Mouse (Mus musculus) spleen, adult 10 weeks (tissue): ENCODE measurements around the gene Psme2b. TPM values are rescaled to one million over a fixed set of nuclear protein-coding genes. Genes with fewer than 3 reads are reported as not detected.

Experiments
- polyA plus RNA-seq: library from polyadenylated mRNA; stranded (reverse); fragments of 350-450 nt; fragmentation: Illumina TruSeq; extraction: RNeasy Lipid Tissue Mini Kit (QIAGEN cat#74804); gene quantifications from one replicate; pipeline ENCODE4 v1.2.3, GENCODE M21; 2015; ENCODE audit warnings: low replicate concordance; ENCODE audit not compliant: insufficient read depth

The Psme2b gene
- polyA plus RNA-seq: 66.3 TPM

DNA sequence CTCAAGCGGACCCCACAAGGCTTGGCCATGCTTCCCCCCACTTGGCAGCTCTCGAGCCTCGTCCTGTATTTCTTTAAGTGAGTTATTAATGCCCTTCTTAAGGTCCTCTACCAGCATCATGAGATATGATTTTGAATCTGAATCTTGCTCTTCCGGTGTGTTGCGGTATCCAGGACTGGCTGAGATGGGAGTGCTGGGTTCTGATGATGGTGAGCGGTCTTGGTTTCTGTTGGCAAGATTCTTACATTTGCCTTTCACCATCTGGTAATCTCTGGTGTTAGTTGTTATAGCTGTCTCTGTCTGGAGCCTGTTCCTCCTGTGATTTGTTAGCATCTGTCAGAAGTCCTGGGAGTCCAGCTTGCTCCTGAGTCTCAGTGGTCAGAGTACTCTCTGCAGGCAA lies at the start of gene Psme2b:
Gene Psme2b, minus strand, starts transcription at position 101 of the 400 bp plus-strand sequence.

DNA sequence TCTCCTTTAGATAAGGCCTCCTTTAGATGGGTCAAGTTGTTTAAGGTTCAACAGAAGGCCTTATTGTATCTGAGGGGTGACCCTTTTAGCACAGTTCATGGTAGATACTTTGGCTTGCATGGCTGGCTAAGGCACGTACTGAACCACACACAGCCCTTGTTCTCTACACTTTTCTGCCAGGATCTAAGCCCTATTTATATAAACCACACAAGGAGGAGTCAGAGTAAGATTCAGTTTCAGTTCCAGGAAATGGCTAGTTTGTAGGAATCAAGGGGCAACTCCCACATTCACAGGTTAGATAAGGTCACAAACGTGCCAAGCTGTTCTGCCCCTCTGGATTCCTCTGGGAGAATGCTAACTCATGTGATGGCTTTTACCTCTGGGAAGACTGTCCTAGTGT lies 48.0 kb upstream of the Psme2b start, which contains the start of gene Tgtp1:
Gene Tgtp1, minus strand, starts transcription at position 155 of the 400 bp plus-strand sequence.

DNA sequence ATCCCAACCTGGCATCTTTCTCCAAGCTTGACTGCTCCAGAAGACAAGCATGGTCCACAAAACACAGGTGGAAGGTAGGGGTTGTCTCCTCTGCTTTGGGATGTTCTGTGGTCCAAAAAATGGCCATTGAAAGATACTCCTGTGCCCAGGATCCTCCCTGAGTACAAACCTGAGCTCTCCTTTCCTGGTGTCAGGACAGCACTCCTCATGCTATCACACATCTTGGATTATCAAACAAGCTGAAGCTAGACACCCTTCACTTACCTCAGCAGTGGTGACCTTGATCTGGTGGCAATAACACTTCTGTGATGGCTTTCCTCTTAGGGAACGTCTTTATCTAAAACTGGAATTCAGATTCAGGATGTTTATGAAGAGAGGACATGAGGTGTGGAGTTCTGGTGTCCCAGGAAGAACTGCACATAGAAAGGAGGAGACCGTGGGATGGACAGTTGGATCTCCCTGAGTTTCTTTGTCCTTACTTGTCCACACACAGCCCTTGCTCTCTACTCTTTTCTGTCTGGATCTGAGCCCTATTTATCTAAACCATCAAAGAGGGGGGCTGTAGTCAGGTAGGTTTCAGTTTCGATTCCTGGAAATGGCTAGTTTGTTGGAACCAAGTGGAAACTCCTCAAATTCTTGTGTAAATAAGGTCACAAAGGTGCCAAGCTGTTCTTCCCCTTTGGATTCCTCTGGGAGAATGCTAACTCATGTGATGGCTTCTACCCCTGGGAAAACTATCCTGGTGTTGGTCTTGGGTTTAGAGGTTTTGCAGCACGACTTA lies 45.9 kb upstream of the Psme2b start, which contains the start of gene Gm12185:
Gene Gm12185, minus strand, starts transcription at position 487 of the 781 bp plus-strand sequence.

DNA sequence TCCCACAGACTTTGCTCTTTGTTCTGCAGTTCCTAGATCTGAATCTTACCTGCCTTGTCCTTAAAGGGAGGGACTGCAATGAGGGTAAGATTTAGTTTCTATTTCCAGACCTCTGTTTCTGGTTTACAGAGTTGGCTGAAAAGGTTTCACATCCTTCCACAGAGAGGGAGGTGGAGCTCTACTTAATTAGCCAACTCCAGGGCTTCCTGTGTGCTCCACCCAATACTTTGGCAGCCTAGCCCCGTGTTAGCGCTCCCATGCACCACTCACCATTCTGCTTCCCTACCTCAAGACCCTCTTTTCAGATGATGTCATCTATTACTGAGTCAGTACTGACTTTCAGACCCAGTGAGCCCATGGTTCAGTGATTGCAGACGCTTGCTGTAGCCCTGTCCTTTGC lies 33.3 kb upstream of the Psme2b start, which contains the start of gene 9930111J21Rik1:
Gene 9930111J21Rik1, minus strand, starts transcription at position 148 of the 400 bp plus-strand sequence.

DNA sequence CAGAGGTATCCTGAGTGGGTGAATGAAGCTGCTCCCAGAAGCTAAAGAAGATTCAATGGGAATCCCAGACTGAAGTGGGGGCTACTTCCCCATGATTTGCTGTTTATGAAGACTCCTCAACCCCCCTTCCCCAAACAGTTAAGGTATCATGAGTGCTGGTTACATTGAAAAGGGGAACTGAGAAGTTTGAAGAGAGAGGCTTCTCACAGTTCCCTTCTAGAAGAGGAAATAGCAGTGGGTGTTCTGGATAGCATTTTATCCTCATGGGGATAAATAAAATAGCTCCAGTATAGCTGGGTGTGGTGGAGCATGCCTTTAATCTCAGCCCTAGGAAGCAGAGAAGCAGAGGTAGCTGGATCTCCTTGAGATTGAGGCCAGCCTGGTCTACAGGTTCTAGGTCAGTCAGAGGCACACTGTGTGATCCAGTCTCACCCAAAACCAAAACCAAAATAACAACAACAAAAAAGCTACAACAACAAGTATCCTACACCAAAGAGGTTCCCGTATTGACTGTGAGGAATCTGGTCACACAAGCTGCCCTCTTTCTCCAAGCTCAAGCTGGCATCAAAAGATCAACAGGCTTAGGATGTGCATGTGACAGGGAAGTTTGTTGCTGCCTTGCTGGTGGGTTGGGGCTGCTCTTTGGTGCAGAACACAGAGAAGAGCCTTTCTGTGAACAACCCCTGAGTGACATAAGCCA lies 32.4 kb upstream of the Psme2b start, which contains the start of gene Olfr56:
Gene Olfr56, plus strand, starts transcription at position 650 of the 700 bp plus-strand sequence.

DNA sequence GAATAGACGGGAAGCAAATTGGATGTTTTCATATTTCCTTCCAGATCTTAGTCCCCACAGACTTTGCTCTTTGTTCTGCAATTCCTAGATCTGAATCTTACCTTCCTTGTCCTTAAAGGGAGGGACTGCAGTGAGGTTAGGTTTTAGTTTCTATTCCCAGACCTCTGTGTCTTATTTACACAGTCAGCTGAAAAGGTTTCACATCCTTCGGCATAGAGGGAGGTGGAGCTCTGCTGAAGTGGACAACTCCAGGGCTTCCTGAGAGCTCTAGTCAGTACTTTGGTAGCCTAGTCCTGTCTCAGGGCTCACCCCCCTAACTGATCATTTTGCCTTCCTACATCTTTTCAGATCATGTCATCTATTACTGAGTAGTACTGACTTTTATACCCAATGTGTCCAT lies 44.0 kb downstream of the Psme2b start, which contains the start of gene Gm5431:
Gene Gm5431, minus strand, starts transcription at position 194 of the 400 bp plus-strand sequence.

Other genes with a start within 250 kb of the Psme2b start
- 1,423 TPM for gene Rack1, start 145.9 kb downstream of the Psme2b start, polyA plus RNA-seq
- 21.0 TPM for gene Trim41, start 128.8 kb downstream of the Psme2b start, polyA plus RNA-seq
- gene Trim7, start 120.0 kb downstream of the Psme2b start, polyA plus RNA-seq: 95.2 TPM
- 4.8 TPM for gene Gm12184, start 119.5 kb downstream of the Psme2b start, polyA plus RNA-seq
- gene Irgm1, start 74.5 kb downstream of the Psme2b start, polyA plus RNA-seq: 119 TPM
- gene Gm5431, start 44.0 kb downstream of the Psme2b start, polyA plus RNA-seq: 7.3 TPM
- 1.4 TPM for gene Olfr56, start 32.7 kb upstream of the Psme2b start, polyA plus RNA-seq
- 82.8 TPM for gene 9930111J21Rik1, start 33.2 kb upstream of the Psme2b start, polyA plus RNA-seq
- 5.8 TPM for gene Gm12185, start 46.0 kb upstream of the Psme2b start, polyA plus RNA-seq
- gene Tgtp1, start 48.0 kb upstream of the Psme2b start, polyA plus RNA-seq: 38.6 TPM
- gene 9930111J21Rik2, start 105.1 kb upstream of the Psme2b start, polyA plus RNA-seq: 201 TPM
- 120 TPM for gene Tgtp2, start 118.0 kb upstream of the Psme2b start, polyA plus RNA-seq
- 157 TPM for gene Ifi47, start 130.4 kb upstream of the Psme2b start, polyA plus RNA-seq
- 0.17 TPM for gene Olfr1396, start 168.7 kb upstream of the Psme2b start, polyA plus RNA-seq
- gene Olfr1395, start 196.1 kb upstream of the Psme2b start, polyA plus RNA-seq: not detected
- not detected for gene Olfr1394, start 208.2 kb upstream of the Psme2b start, polyA plus RNA-seq
- 7.4 TPM for gene Btnl9, start 241.0 kb upstream of the Psme2b start, polyA plus RNA-seq